In the genomic region with DNA sequence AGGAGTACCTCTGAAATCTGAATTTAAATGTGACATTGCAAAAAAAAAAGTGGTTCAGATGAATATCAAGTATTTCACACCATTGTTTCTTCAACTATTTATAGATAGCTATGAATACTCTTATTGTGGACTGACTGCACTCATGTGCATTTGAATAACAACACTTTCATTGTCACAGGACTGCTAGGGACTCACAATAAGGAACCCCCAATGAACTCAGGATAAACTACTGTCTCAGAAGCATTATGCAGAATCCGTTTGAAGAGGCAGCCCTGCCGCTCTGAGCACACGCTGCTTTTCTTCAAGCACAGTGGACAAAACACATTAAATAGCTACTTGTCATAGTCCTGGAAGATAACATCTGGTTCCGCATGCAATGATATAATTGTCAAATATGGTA, we compare ENCODE assay signal across 35 mouse cellular contexts.
A peak's percentile ranks its signal among the peaks of the same experiment; 100 is the strongest.
DNase-seq lines count a peak whose midpoint lies in the region; ATAC-seq lines count a peak whose summit lies in the region.
"Had no signal": no experiment of that assay in that cellular context is flagged by ENCODE, and none has a peak within 500 bp of the region (broad histone marks: within the 10 kb centered on the region; RNA-seq: fewer than 3 reads in every experiment).

No protein-coding gene starts in this region.

- no peaks in the 10 kb centered on the region for H3K27me3 ChIP-seq in hindbrain, embryonic 11.5 days (ENCODE audit: control insufficient read depth, insufficient read depth, low read length)
- H3K27me3 ChIP-seq in hindbrain, embryonic 10.5 days (ENCODE audit: insufficient read depth, poor library complexity, severe bottlenecking): no peaks in the 10 kb centered on the region
- H3K27me3 ChIP-seq: CH12.LX; limb, embryonic 15.5 days; liver, embryonic 13.5 days; megakaryocyte, embryonic 14.5 days; neural tube, embryonic 12.5 days; stomach, embryonic 15.5 days had no signal

- no peaks in the 10 kb centered on the region for H3K36me3 ChIP-seq in hindbrain, embryonic 11.5 days (ENCODE audit: control insufficient read depth, insufficient read depth, low read length)
- H3K36me3 ChIP-seq in hindbrain, embryonic 10.5 days: no peaks in the 10 kb centered on the region
- H3K36me3 ChIP-seq: limb, embryonic 10.5 days; limb, embryonic 15.5 days; liver, embryonic 13.5 days; neural tube, embryonic 12.5 days; stomach, embryonic 15.5 days had no signal

- no peak overlapping the region for H3K4me2 ChIP-seq in hindbrain, embryonic 11.5 days (replicated peaks; ENCODE audit: low read depth, low read length)
- H3K4me2 ChIP-seq: heart, embryonic 11.5 days; limb, embryonic 15.5 days; liver, embryonic 13.5 days; neural tube, embryonic 12.5 days; stomach, embryonic 15.5 days had no signal

- whole genome bisulfite sequencing in hindbrain, embryonic 11.5 days: 35% methylated on average over 4 of the region's 4 CpGs
- 46% methylated on average over 4 of the region's 4 CpGs for WGBS in hindbrain, embryonic 10.5 days

- no peaks in the 10 kb centered on the region for H3K9me3 ChIP-seq in hindbrain, embryonic 11.5 days (ENCODE audit: control insufficient read depth, low read length)
- no peaks in the 10 kb centered on the region for H3K9me3 ChIP-seq in hindbrain, embryonic 10.5 days
- H3K9me3 ChIP-seq: limb, embryonic 10.5 days; limb, embryonic 15.5 days; liver, embryonic 13.5 days; megakaryocyte, embryonic 14.5 days; neural tube, embryonic 12.5 days; stomach, embryonic 15.5 days had no signal

- DNase-seq in embryo, embryonic 11 days: peak; percentile 4
- DNase-seq in embryo, embryonic 10.5 days (ENCODE audit: low spot score): no peak
- no peak for DNase-seq in hindbrain, embryonic 11.5 days (ENCODE audit: low spot score)
- DNase-seq in hindbrain, embryonic 10.5 days (ENCODE audit: low spot score): no peak
- DNase-seq in retina, postnatal 1 day: peak; percentile 7
- DNase-seq in retina, embryonic 14.5 days (ENCODE audit: low spot score): no peak
- peak; percentile 40 for DNase-seq in telencephalon, adult 2 months (ENCODE audit: low read depth, low spot score)
- DNase-seq: adrenal gland, adult 2 months; adrenal gland, postnatal 36 days; cerebellum, adult 11 months; cerebellum, adult 9-10 months; gastrocnemius, adult 2 months; gastrocnemius, postnatal 36 days; heart, adult 18-20 months; heart, postnatal 36 days; kidney, adult 2 months; kidney, postnatal 4 days; liver, embryonic 13.5 days; lung, adult 18-20 months; lung, postnatal 4 days; right cerebral cortex, postnatal 14 days; thymus, postnatal 14 days had no signal

- H3K9ac ChIP-seq in hindbrain, embryonic 11.5 days (ENCODE audit: low read depth, low read length): no peak overlapping the region
- H3K9ac ChIP-seq: limb, embryonic 15.5 days; liver, embryonic 13.5 days; neural tube, embryonic 12.5 days; stomach, embryonic 15.5 days had no signal

- peak; percentile 25; the same call in 1 of the 2 replicates for ATAC-seq in hindbrain, embryonic 11.5 days (ENCODE audit: low FRiP score)
- ATAC-seq in cerebellum, adult (ENCODE audit: insufficient number of reproducible peaks, low FRiP score, low TSS enrichment): no peak
- ATAC-seq: activated CD4-positive, CD25-positive, alpha-beta regulatory T cell, adult 4 months; hindbrain, embryonic 16.5 days; lung, postnatal 0 days had no signal

- H3K4me1 ChIP-seq in hindbrain, embryonic 11.5 days (replicated peaks; ENCODE audit: control insufficient read depth, insufficient read depth, low read length): no peaks in the 10 kb centered on the region
- 0 out of 2 replicates have a peak, but pooled peaks cover 6% of the 10 kb centered on the region for H3K4me1 ChIP-seq in hindbrain, embryonic 10.5 days (replicated peaks)
- H3K4me1 ChIP-seq: limb, embryonic 10.5 days; limb, embryonic 15.5 days; liver, embryonic 13.5 days; megakaryocyte, embryonic 14.5 days; stomach, embryonic 15.5 days had no signal

- H3K4me3 ChIP-seq in hindbrain, embryonic 11.5 days (ENCODE audit: low read depth, low read length): no peak overlapping the region
- H3K4me3 ChIP-seq in hindbrain, embryonic 10.5 days: no peak overlapping the region
- H3K4me3 ChIP-seq: erythroblast, embryonic 14.5 days; gastrocnemius, adult 2 months; limb, embryonic 10.5 days; limb, embryonic 15.5 days; liver, embryonic 13.5 days; megakaryocyte, embryonic 14.5 days; neural tube, embryonic 12.5 days; stomach, embryonic 15.5 days had no signal

- no peak overlapping the region for H3K27ac ChIP-seq in hindbrain, embryonic 11.5 days (ENCODE audit: low read depth, low read length)
- H3K27ac ChIP-seq in hindbrain, embryonic 10.5 days: no peak overlapping the region
- H3K27ac ChIP-seq: gastrocnemius, adult 2 months; kidney, postnatal 0 days; limb, embryonic 10.5 days; limb, embryonic 15.5 days; liver, embryonic 13.5 days; neural tube, embryonic 12.5 days; stomach, embryonic 15.5 days had no signal

Comparison
In these comparisons a context has a peak if more than half of its experiments do, and no peak if none do; other contexts are left out.
1. DNase-seq: peak in embryo, embryonic 11 days (single experiment), retina, postnatal 1 day (single experiment) and telencephalon, adult 2 months (single experiment); none in embryo, embryonic 10.5 days (single experiment), hindbrain, embryonic 11.5 days (single experiment), hindbrain, embryonic 10.5 days (single experiment) and retina, embryonic 14.5 days (single experiment).